Mouse (Mus musculus) liver, postnatal 0 days (tissue): ENCODE measurements around the gene Hist1h1c. TPM values are rescaled to one million over a fixed set of nuclear protein-coding genes. Genes with fewer than 3 reads are reported as not detected.
A peak's percentile ranks its signal among the peaks of the same experiment; 100 is the strongest.

Experiments
- ATAC-seq: fragments of 200-750 bp; cut with Nextera tagmentation; 2 replicates; pipeline ENCODE4 v1.8.0; 2017; ENCODE audit warnings: mild to moderate bottlenecking, moderate library complexity
- DNase-seq: peaks from one replicate; pipeline ENCODE4 v3.0.0-alpha.2; 2016
- H3K27ac ChIP-seq: fragments of 300-500 bp; sonication (generic); 2 replicates; pipeline ENCODE4 v1.5.1; 2014; ENCODE audit warnings: antibody characterized with exemption, moderate library complexity, mild to moderate bottlenecking, low read depth
- H3K27me3 ChIP-seq: fragments of 300-500 bp; sonication (generic); 2 replicates; pipeline ENCODE4 v1.6.1; 2014; ENCODE audit warnings: low read length, control low read depth, mixed read lengths; ENCODE audit not compliant: insufficient read depth
- H3K36me3 ChIP-seq: fragments of 300-500 bp; sonication (generic); replicated peaks from 2 replicates; pipeline ENCODE4 v1.6.1; 2014; ENCODE audit warnings: mild to moderate bottlenecking, control low read depth, low read length, moderate library complexity, mixed read lengths; ENCODE audit not compliant: insufficient read depth
- H3K4me1 ChIP-seq: fragments of 300-500 bp; sonication (generic); 2 replicates; pipeline ENCODE4 v1.6.1; 2014; ENCODE audit warnings: antibody characterized with exemption, mild to moderate bottlenecking, control low read depth; ENCODE audit not compliant: insufficient read depth
- H3K4me2 ChIP-seq: fragments of 300-500 bp; sonication (generic); 2 replicates; pipeline ENCODE4 v1.6.1; 2014; ENCODE audit warnings: low read depth, mild to moderate bottlenecking, low read length, moderate library complexity, mixed read lengths
- H3K4me3 ChIP-seq: fragments of 300-500 bp; sonication (generic); 2 replicates; pipeline ENCODE4 v1.5.1; 2014; ENCODE audit warnings: low read depth, low read length
- H3K9ac ChIP-seq: fragments of 300-500 bp; sonication (generic); replicated peaks from 2 replicates; pipeline ENCODE4 v1.6.1; 2014; ENCODE audit warnings: mild to moderate bottlenecking, moderate library complexity
- H3K9me3 ChIP-seq: fragments of 300-500 bp; sonication (generic); 2 replicates; pipeline ENCODE4 v1.6.1; 2016; ENCODE audit warnings: mild to moderate bottlenecking, control low read depth, low read length, mixed read lengths
- CTCF ChIP-seq: sonication (generic); IDR thresholded peaks from 2 replicates; pipeline ENCODE4 v1.5.1; 2016; ENCODE audit warnings: antibody characterized with exemption, low read depth
- EP300 ChIP-seq: IDR thresholded peaks from 2 replicates; pipeline ENCODE4 v1.6.1; 2016; ENCODE audit warnings: antibody characterized with exemption, low read depth, mild to moderate bottlenecking
- WGBS: fragments of 180-500 bp; shearing (Covaris S2); extraction: QIAGEN DNeasy Blood & Tissue Kit; methylation state at CpG from one replicate; pipeline ENCODE4 v1.1.7; 2014; ENCODE audit not compliant: insufficient replicate concordance; 5-methylcytosine and 5-hydroxymethylcytosine counted together
- polyA plus RNA-seq: library from polyadenylated mRNA; unstranded; fragments of >200 nt; fragmentation: Nextera tagmentation; extraction: Ambion mirVana; gene quantifications from 2 replicates; pipeline ENCODE4 v1.2.1, GENCODE M21; 2015

Gene Hist1h1c
- polyA plus RNA-seq, 1 experiment from 2014 or later, result 69.6 TPM

DNA sequence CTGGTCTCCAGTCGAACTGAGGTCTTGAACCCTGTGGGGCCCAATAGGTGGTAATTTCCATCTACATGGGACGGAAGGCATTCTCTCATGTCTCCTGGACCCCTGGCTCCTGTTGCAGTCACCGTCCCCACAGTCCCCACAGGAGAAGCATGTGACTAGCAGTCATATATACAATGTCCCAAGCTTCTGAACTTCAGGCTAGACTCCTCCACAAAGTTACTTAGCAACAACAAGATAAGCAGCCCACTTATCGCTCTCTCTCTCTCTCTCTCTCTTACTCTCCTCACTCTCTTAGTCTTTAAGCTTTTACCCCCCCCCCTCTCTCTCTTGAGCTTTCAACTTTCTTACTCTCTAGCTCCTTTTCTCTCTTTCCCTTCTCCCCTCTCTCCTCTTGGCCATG, 14.4 kb upstream of the Hist1h1c start:
- H3K36me3 ChIP-seq, result no peaks in the 10 kb centered on the region
- H3K27me3 ChIP-seq, result no peaks in the 10 kb centered on the region
- DNase-seq, result peak; percentile 8
- no peak overlapping the region for H3K27ac ChIP-seq
- no peak for TF ChIP-seq CTCF
- no peak for TF ChIP-seq EP300
- 73% methylated on average over 4 of the region's 4 CpGs for WGBS
- no peaks in the 10 kb centered on the region for H3K9me3 ChIP-seq
- no peak overlapping the region for H3K4me2 ChIP-seq
- H3K4me3 ChIP-seq, result no peak overlapping the region
- no peak for ATAC-seq
- no peak overlapping the region for H3K9ac ChIP-seq
- H3K4me1 ChIP-seq, result peaks cover 9% of the 10 kb centered on the region

DNA sequence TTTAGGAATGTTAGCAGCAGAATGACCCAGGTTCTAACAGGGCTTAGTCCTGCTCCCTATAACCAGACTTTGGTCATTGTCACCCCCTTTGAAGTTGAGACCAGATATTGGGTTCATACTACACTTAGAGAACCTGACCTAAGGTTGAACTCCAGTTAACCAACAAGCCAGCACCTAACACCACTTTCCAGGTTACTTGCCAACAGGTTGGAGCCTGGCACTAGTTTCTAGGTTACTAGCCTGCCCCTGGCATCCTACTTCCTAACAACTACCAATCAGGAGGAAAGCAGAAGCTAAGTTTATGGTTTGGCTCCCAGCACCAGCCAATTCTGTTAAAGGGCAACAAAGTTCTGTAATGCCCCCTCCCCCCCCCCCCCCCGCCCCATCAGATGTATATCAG, 13.4 kb upstream of the Hist1h1c start:
- no peaks in the 10 kb centered on the region for H3K27me3 ChIP-seq
- H3K9me3 ChIP-seq, result no peaks in the 10 kb centered on the region
- TF ChIP-seq EP300 (no peak), CTCF (no peak)
- H3K4me1 ChIP-seq, result peaks cover 12% of the 10 kb centered on the region
- H3K36me3 ChIP-seq, result no peaks in the 10 kb centered on the region
- no peak overlapping the region for H3K4me2 ChIP-seq
- ATAC-seq, result no peak
- peak; percentile 6 for DNase-seq
- no peak overlapping the region for H3K27ac ChIP-seq
- 56% methylated on average over 1 of the region's 1 CpGs for WGBS
- H3K4me3 ChIP-seq, result no peak overlapping the region
- H3K9ac ChIP-seq, result no peak overlapping the region

DNA sequence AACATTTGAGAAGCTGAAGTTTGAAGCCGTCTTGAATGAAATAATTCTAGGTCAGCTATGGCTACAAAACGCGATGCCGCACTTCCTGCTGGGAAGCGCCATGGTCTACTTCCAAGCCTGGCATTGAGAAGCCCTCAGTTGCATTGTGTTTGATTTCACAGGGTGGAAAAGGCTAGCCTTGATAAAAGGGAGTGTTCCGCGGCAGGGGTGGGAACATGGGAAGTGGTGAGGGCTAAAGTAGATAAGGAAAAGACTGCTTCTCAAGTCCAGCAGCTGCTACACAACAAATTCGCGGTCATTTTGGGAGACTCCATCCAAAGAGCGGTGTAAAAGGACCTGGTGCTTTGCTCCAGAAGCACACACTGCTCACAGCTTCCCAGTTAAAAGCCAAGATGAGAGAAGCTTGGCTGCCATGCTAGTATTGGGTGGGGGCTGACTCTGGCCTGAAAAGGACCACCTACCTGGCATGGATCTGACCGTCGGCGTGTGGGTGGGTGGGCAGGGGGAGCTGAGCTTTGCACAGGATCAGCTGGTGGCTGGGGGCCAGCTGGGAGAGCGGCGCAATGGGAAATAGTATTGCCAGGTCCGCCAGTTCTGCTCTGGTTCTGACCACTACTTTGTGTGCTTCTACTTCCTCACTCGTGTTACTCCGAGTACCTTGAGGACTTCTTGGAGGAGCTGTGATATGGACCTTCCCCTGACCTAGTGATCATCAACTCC, 10.0 kb upstream of the Hist1h1c start:
- H3K27ac ChIP-seq, result peak overlapping the region; percentile 39
- no peaks in the 10 kb centered on the region for H3K9me3 ChIP-seq
- H3K4me2 ChIP-seq, result 0 out of 2 replicates have a peak overlapping the region, but pooled peaks have one; percentile 27
- H3K9ac ChIP-seq, result 0 out of 2 replicates have a peak overlapping the region, but pooled peaks have one; percentile 26
- TF ChIP-seq EP300 (no peak), CTCF (no peak)
- no peaks in the 10 kb centered on the region for H3K27me3 ChIP-seq
- H3K4me3 ChIP-seq, result no peak overlapping the region
- peak; percentile 12 for DNase-seq
- H3K36me3 ChIP-seq, result no peaks in the 10 kb centered on the region
- peaks cover 15% of the 10 kb centered on the region for H3K4me1 ChIP-seq
- no peak for ATAC-seq
- WGBS, result 61% methylated on average over 18 of the region's 18 CpGs

DNA sequence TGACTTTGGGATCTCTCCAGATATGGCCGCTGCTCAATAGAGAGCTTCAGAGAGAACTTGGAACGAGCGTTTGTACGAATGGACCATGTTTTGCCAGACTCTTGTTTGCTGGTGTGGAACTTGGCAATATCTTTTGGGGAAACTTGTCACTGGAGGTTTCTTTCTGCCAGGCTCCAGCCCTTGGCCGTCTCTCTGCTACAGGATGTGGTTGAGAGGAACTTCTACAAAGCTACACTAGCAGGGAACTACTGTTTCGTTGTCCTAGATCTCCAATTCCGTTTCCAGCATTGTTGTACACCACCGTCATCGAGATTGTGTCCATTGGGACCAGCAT, 9.4 kb upstream of the Hist1h1c start:
- H3K27ac ChIP-seq, result peak overlapping the region; percentile 39
- peak; percentile 11 for DNase-seq
- peaks cover 15% of the 10 kb centered on the region for H3K4me1 ChIP-seq

DNA sequence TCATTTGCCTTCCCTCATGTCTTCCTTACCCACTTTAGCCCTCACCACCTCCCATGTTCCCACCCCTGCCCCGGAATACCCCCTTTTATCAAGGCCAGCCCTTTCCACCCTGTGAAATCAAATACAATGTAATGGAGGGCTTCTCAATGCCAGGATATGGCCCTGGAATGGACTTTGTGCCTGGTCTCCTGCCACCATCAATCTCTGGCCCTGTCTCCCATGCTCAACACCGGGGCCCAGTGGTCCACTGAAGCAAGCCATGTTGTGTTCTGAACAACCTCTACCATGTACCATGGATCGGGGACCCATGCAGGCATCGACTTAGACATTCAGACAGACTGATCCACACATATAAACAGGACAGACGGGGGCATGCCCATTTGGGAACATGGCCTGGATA, 8.9 kb upstream of the Hist1h1c start:
- Histone ChIP-seq H3K9ac (no peak overlapping the region), H3K27ac (peak overlapping the region; percentile 39; the same call in 1 of the 2 replicates), H3K27me3 (no peaks in the 10 kb centered on the region), H3K36me3 (no peaks in the 10 kb centered on the region), H3K4me3 (no peak overlapping the region), H3K4me2 (no peak overlapping the region), H3K4me1 (peaks cover 15% of the 10 kb centered on the region), H3K9me3 (no peaks in the 10 kb centered on the region)
- 84% methylated on average over 5 of the region's 5 CpGs for WGBS
- peak; percentile 13 for DNase-seq
- no peak for ATAC-seq
- no peak for TF ChIP-seq CTCF
- no peak for TF ChIP-seq EP300

More for the DNA sequence above, 9.4 kb upstream of the Hist1h1c start:
- Histone ChIP-seq H3K27me3 (no peaks in the 10 kb centered on the region), H3K4me3 (no peak overlapping the region), H3K36me3 (no peaks in the 10 kb centered on the region), H3K9ac (no peak overlapping the region), H3K4me2 (no peak overlapping the region), H3K9me3 (no peaks in the 10 kb centered on the region)
- WGBS, result 51% methylated on average over 9 of the region's 9 CpGs
- no peak for ATAC-seq
- no peak for TF ChIP-seq CTCF
- TF ChIP-seq EP300, result no peak

DNA sequence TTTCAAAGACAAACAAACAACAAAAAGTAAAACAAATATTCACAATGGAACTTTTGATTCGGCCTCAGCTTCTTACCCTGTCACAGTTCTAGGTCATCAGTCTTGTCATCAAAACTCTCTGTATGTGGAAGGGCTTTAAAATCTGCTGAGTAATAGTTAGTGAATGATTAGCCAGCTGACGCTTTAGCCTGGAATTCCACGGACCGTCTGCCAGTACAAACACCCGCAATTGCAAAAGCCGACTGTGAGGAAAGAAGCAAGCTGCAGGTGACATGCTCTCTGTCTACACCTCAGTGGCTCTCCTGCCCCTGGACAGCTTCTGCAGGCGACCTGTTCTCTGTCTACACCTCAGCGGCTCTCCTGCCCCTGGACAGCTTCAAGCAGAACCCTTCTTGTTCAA, 8.1 kb upstream of the Hist1h1c start:
- H3K36me3 ChIP-seq, result no peaks in the 10 kb centered on the region
- no peak overlapping the region for H3K27ac ChIP-seq
- peaks cover 15% of the 10 kb centered on the region for H3K4me1 ChIP-seq
- peak overlapping the region; percentile 10 for H3K4me2 ChIP-seq
- DNase-seq, result peak; percentile 69
- peak; percentile 17; the same call in 1 of the 2 replicates for TF ChIP-seq EP300
- no peak for TF ChIP-seq CTCF
- no peak overlapping the region for H3K4me3 ChIP-seq
- peak; percentile 92 for ATAC-seq
- 49% methylated on average over 8 of the region's 8 CpGs for WGBS
- H3K27me3 ChIP-seq, result no peaks in the 10 kb centered on the region
- no peaks in the 10 kb centered on the region for H3K9me3 ChIP-seq
- no peak overlapping the region for H3K9ac ChIP-seq
